Mouse (Mus musculus) cerebellum, adult 11-12 months (tissue): ENCODE measurements around the gene Vwa5b2.

Source experiments
- DNase-seq: peaks from one replicate; pipeline ENCODE4 v3.0.0; 2022

Vwa5b2 gene

GRCm38 (mm10) chr16:20589366-20589938 is at the start of gene Vwa5b2:
Gene Vwa5b2, plus strand, starts transcription at chr16:20589471.
- DNase-seq, result no peak

GRCm38 (mm10) chr16:20539649-20540048 is 49.6 kb upstream of the Vwa5b2 start:
- no peak for DNase-seq

- no peak for DNase-seq
These were observed 48.8 kb upstream of the Vwa5b2 start for GRCm38 (mm10) chr16:20540438-20540837.

GRCm38 (mm10) chr16:20545696-20546095 is 43.6 kb upstream of the Vwa5b2 start:
- DNase-seq, result no peak

GRCm38 (mm10) chr16:20547423-20547822 is 41.8 kb upstream of the Vwa5b2 start:
- no peak for DNase-seq

- DNase-seq, result peak; percentile 99
These were observed 40.9 kb upstream of the Vwa5b2 start, which contains the start of gene Abcf3 for GRCm38 (mm10) chr16:20548096-20548948. Gene Abcf3, plus strand, starts transcription at chr16:20548577.

GRCm38 (mm10) chr16:20549161-20549560 is 40.1 kb upstream of the Vwa5b2 start:
- peak; percentile 23 for DNase-seq

- DNase-seq, result no peak
These were observed 37.6 kb upstream of the Vwa5b2 start for GRCm38 (mm10) chr16:20551691-20552090.

- DNase-seq, result no peak
These were observed 36.7 kb upstream of the Vwa5b2 start for GRCm38 (mm10) chr16:20552594-20552993.

- no peak for DNase-seq
These were observed 34.3 kb upstream of the Vwa5b2 start for GRCm38 (mm10) chr16:20555000-20555399.

GRCm38 (mm10) chr16:20557381-20557780 is 31.9 kb upstream of the Vwa5b2 start:
- no peak for DNase-seq

- no peak for DNase-seq
These were observed 24.2 kb upstream of the Vwa5b2 start for GRCm38 (mm10) chr16:20565075-20565474.

- DNase-seq, result peak; percentile 64
These were observed 838 bp downstream of the Vwa5b2 start for GRCm38 (mm10) chr16:20589939-20590679.

GRCm38 (mm10) chr16:20590680-20591038 is 1.4 kb downstream of the Vwa5b2 start:
- no peak for DNase-seq

GRCm38 (mm10) chr16:20591076-20591705 is 1.9 kb downstream of the Vwa5b2 start:
- no peak for DNase-seq

- no peak for DNase-seq
These were observed 5.9 kb downstream of the Vwa5b2 start for GRCm38 (mm10) chr16:20595060-20595673.

GRCm38 (mm10) chr16:20595737-20596136 is 6.5 kb downstream of the Vwa5b2 start:
- DNase-seq, result no peak

GRCm38 (mm10) chr16:20596687-20597441 is 7.6 kb downstream of the Vwa5b2 start:
- DNase-seq, result no peak

GRCm38 (mm10) chr16:20600511-20600910 is 11.2 kb downstream of the Vwa5b2 start:
- no peak for DNase-seq

GRCm38 (mm10) chr16:20604705-20605104 is 15.4 kb downstream of the Vwa5b2 start:
- no peak for DNase-seq

- peak; percentile 68 for DNase-seq
These were observed 21.5 kb downstream of the Vwa5b2 start for GRCm38 (mm10) chr16:20610501-20611356.
